Mouse (Mus musculus) liver, embryonic 14.5 days (tissue): Measurements from ENCODE around the gene March1. TPM values are rescaled to one million over a fixed set of nuclear protein-coding genes. Genes with fewer than 3 reads are reported as not detected.

Experiments
- ATAC-seq: fragments of 200-750 bp; cut with Nextera tagmentation; 2 replicates; pipeline ENCODE4 v1.8.0; 2017; ENCODE audit warnings: moderate number of reproducible peaks, mild to moderate bottlenecking, moderate library complexity; ENCODE audit not compliant: insufficient read depth
- DNase-seq, 3 experiments: peaks; one replicate each; pipeline ENCODE4 v3.0.0-alpha.2; 2012 to 2013; ENCODE audit warnings: low read depth in 3 of 3, low spot score in 3 of 3
- H3K27ac ChIP-seq: fragments of 300-500 bp; sonication (generic); 2 replicates; pipeline ENCODE4 v1.5.1; 2014; ENCODE audit warnings: moderate library complexity, mild to moderate bottlenecking, control low read depth, inconsistent platforms
- H3K27me3 ChIP-seq: fragments of 300-500 bp; sonication (generic); 2 replicates; pipeline ENCODE4 v1.6.1; 2014; ENCODE audit warnings: mild to moderate bottlenecking, low read length, moderate library complexity; ENCODE audit not compliant: control insufficient read depth, insufficient read depth
- H3K36me3 ChIP-seq: fragments of 300-500 bp; sonication (generic); replicated peaks from 2 replicates; pipeline ENCODE4 v1.6.1; 2014; ENCODE audit warnings: low read depth; ENCODE audit not compliant: control insufficient read depth, insufficient read depth
- H3K4me1 ChIP-seq, 2 experiments: fragments of 200-500 bp in 1 of 2; fragments of 300-500 bp in 1 of 2; sonication (generic) in 1 of 2; replicated peaks; 2 replicates each; pipeline ENCODE4 v1.6.1; 2012 to 2014; ENCODE audit warnings: antibody characterized with exemption in 1 of 2, inconsistent platforms in 1 of 2, low read length in 1 of 2; ENCODE audit not compliant: control insufficient read depth in 2 of 2, insufficient read depth in 2 of 2
- H3K4me2 ChIP-seq: fragments of 300-500 bp; sonication (generic); 2 replicates; pipeline ENCODE4 v1.6.1; 2014; ENCODE audit warnings: low read depth, mild to moderate bottlenecking, control low read depth, moderate library complexity
- H3K4me3 ChIP-seq, 2 experiments: fragments of 200-500 bp in 1 of 2; fragments of 300-500 bp in 1 of 2; sonication (generic) in 1 of 2; 2 replicates each; pipeline ENCODE4 v1.5.1; 2012 to 2014; ENCODE audit warnings: low read depth in 2 of 2, low read length in 2 of 2, mild to moderate bottlenecking in 2 of 2, control low read depth in 1 of 2, inconsistent platforms in 1 of 2, moderate library complexity in 1 of 2; ENCODE audit not compliant: insufficient read depth in 1 of 2
- H3K9ac ChIP-seq: fragments of 300-500 bp; sonication (generic); replicated peaks from 2 replicates; pipeline ENCODE4 v1.6.1; 2014; ENCODE audit warnings: mild to moderate bottlenecking, control low read depth, moderate library complexity
- H3K9me3 ChIP-seq: fragments of 300-500 bp; sonication (generic); 2 replicates; pipeline ENCODE4 v1.6.1; 2016; ENCODE audit warnings: low read length, mixed read lengths; ENCODE audit not compliant: control insufficient read depth
- CTCF ChIP-seq: IDR thresholded peaks from 2 replicates; pipeline ENCODE4 v1.5.1; 2016; ENCODE audit warnings: antibody characterized with exemption, low read depth, control low read depth
- EP300 ChIP-seq: IDR thresholded peaks from 2 replicates; pipeline ENCODE4 v1.6.1; 2016; ENCODE audit warnings: antibody characterized with exemption, low read depth
- WGBS: fragments of 180-500 bp; shearing (Covaris S2); extraction: QIAGEN DNeasy Blood & Tissue Kit; methylation state at CpG from one replicate; pipeline ENCODE4 v1.1.7; 2014; ENCODE audit not compliant: insufficient replicate concordance; 5-methylcytosine and 5-hydroxymethylcytosine counted together
- polyA plus RNA-seq, 2 experiments: library from polyadenylated mRNA; depleted of rRNA in 1 of 2; stranded (reverse) in 1 of 2; unstranded in 1 of 2; fragments of >200 nt; fragmentation: Nextera tagmentation in 1 of 2; extraction: Ambion mirVana in 1 of 2; gene quantifications; 2 replicates each; pipeline versions ENCODE4 v1.2.1 to v1.2.3; 2012 to 2014

Gene March1
- polyA plus RNA-seq, 2 experiments, result 0.60 to 0.94 TPM

DNA sequence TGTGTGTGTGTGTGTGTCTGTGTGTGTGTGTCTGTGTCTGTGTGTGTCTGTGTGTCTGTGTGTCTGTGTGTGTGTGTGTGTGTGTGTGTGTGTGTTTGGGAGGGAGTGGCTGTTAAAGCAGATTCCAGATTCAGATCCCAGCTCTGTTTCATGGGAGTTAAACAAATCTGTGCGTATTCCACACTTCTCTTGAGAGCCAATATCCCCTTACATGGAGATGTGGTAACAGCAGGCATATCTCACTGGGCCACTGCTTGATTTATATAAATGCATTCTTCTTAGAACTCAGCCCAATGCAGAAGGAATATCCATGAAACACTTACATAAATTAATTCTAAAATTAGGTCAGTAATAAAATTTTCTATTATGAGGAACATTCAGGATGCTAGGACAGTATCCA lies 549.1 kb downstream of the March1 start:
- no peaks in the 10 kb centered on the region for H3K9me3 ChIP-seq
- H3K27me3 ChIP-seq, result no peaks in the 10 kb centered on the region
- H3K36me3 ChIP-seq, result no peaks in the 10 kb centered on the region
- no peak overlapping the region for H3K9ac ChIP-seq
- ATAC-seq (no peak), DNase-seq (no peak)
- no peak overlapping the region for H3K27ac ChIP-seq
- no peak overlapping the region for H3K4me3 ChIP-seq
- WGBS, result 52% methylated on average over 1 of the region's 1 CpGs
- TF ChIP-seq EP300 (no peak), CTCF (no peak)
- H3K4me2 ChIP-seq, result no peak overlapping the region
- no peaks in the 10 kb centered on the region for H3K4me1 ChIP-seq

DNA sequence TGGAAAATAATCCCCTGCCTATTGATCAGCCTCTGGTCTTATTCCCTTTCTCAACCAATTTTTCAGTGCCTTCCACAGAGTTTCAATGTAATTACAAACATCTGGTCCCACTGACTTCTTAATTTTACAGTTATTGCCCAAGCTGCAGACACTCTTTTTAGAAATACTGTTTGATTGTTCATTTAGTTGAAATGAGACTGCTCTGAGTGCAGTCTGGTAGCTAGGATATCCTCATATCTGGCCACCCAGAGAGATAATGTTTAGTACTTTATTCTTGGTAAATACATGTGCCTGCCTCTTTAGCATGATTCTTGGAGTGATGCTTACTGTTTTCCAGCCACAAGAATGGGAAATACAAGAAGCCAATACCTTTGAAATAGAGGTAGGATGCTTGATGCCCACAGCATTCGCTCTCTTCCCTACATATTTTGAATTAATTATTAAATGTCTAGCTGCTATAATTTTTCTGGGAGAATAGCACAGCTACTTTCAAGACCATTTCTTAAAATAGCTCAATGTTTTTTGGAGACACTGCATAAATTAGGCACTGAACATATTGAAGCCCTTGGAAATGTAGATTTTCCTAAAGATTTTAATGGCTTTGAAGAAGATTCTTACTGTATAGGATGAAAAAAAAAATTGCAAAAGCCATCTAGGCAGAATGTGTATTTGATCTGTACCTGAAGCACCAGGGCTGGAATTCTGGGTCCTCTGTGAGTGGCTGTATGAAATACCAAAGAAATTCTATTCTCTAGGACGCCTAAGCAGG lies 549.9 kb downstream of the March1 start:
- no peaks in the 10 kb centered on the region for H3K9me3 ChIP-seq
- TF ChIP-seq EP300 (no peak), CTCF (no peak)
- 37% methylated on average over 2 of the region's 2 CpGs for WGBS
- H3K27me3 ChIP-seq, result no peaks in the 10 kb centered on the region
- DNase-seq (no peak), ATAC-seq (no peak)
- no peak overlapping the region for H3K27ac ChIP-seq
- no peak overlapping the region for H3K4me2 ChIP-seq
- H3K4me1 ChIP-seq, result no peaks in the 10 kb centered on the region
- H3K9ac ChIP-seq, result no peak overlapping the region
- H3K36me3 ChIP-seq, result no peaks in the 10 kb centered on the region
- no peak overlapping the region for H3K4me3 ChIP-seq

DNA sequence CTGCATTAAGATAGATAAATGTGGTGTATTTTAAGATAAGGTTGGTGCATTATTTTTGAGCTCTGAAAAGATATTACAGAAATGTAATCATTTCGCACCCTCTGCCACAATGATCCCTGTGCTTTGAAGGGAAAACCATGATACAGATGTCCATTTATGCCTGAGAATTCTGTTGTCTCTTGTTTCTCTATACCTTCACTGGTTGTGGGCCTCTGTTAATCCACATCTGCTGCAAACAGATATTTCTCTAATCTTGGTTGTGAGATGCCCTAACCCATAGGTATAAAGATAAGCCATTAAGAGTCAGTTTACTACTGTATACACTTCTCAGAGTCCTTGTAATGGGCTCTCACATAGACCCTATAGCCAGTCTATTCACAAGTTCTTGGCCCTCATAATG lies 561.6 kb downstream of the March1 start:
- H3K4me1 ChIP-seq, result no peaks in the 10 kb centered on the region
- ATAC-seq (no peak), DNase-seq (no peak)
- H3K4me2 ChIP-seq, result no peak overlapping the region
- no peak overlapping the region for H3K9ac ChIP-seq
- 52% methylated on average over 1 of the region's 1 CpGs for WGBS
- H3K27ac ChIP-seq, result no peak overlapping the region
- H3K27me3 ChIP-seq, result no peaks in the 10 kb centered on the region
- TF ChIP-seq EP300, result no peak
- TF ChIP-seq CTCF, result no peak
- no peaks in the 10 kb centered on the region for H3K36me3 ChIP-seq
- no peaks in the 10 kb centered on the region for H3K9me3 ChIP-seq
- no peak overlapping the region for H3K4me3 ChIP-seq

DNA sequence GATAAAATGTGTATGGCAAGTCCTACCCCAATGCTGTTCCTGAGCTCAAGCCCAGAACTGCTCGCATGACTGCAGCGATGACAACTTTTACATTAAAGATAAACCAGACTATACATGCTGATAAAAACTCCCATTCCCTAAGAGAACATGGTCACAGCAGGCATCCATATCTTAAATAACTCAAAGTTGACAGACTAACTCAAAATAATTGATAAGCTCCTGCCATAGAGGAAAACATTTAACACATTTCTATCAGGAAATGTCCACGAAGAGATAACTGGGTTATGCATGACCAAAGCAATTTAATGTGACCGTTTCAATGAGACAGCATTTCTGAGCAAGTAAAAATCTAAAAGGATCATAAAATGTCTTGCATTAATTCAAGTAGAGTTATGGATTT lies 563.6 kb downstream of the March1 start:
- no peaks in the 10 kb centered on the region for H3K4me1 ChIP-seq
- H3K9me3 ChIP-seq, result no peaks in the 10 kb centered on the region
- H3K27me3 ChIP-seq, result no peaks in the 10 kb centered on the region
- H3K36me3 ChIP-seq, result no peaks in the 10 kb centered on the region
- no peak overlapping the region for H3K4me2 ChIP-seq
- H3K9ac ChIP-seq, result no peak overlapping the region
- 54% methylated on average over 4 of the region's 4 CpGs for WGBS
- no peak overlapping the region for H3K27ac ChIP-seq
- ATAC-seq (no peak), DNase-seq (no peak)
- no peak overlapping the region for H3K4me3 ChIP-seq
- no peak for TF ChIP-seq EP300
- TF ChIP-seq CTCF, result no peak

DNA sequence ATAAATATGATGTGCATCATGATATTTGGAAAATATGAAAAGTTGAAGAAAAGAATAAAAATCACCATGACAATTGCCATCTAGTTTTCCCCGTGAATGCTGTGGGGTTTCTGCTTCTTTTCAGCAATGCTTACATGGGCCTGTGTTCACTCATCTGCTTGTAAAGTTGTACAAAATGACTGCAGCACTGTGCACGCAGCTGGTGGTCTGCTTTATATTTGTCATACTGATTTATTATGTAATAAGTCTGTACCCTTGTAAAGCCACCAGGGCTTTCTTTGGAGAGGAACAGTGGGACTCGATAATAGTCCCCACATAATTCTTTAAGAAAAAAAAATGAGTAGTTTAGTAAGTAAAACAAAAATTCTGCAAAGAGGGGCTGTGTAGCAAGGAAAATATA lies 564.6 kb downstream of the March1 start:
- 59% methylated on average over 3 of the region's 3 CpGs for WGBS
- no peak for DNase-seq

More for the DNA sequence above, 564.6 kb downstream of the March1 start:
- TF ChIP-seq EP300 (no peak), CTCF (no peak)
- H3K9ac ChIP-seq, result no peak overlapping the region
- H3K9me3 ChIP-seq, result no peaks in the 10 kb centered on the region
- H3K4me2 ChIP-seq, result no peak overlapping the region
- no peaks in the 10 kb centered on the region for H3K27me3 ChIP-seq
- H3K4me3 ChIP-seq, result no peak overlapping the region
- no peak for ATAC-seq
- H3K27ac ChIP-seq, result no peak overlapping the region
- H3K36me3 ChIP-seq, result no peaks in the 10 kb centered on the region
- H3K4me1 ChIP-seq, result no peaks in the 10 kb centered on the region
